Mouse (Mus musculus): ENCODE measurements around the gene Dnajc5. TPM values are rescaled to one million over a fixed set of nuclear protein-coding genes. Genes with fewer than 3 reads are reported as not detected.

The Dnajc5 gene
- polyA plus RNA-seq, 1 experiment from 2014 or later: 82.0 TPM

- Histone ChIP-seq H3K4me3 (ENCODE audit: low read length) (no peak overlapping the region), H3K4me1 (replicated peaks; ENCODE audit: control insufficient read depth, insufficient read depth, low read length) (peaks cover 7% of the 10 kb centered on the region), H3K27me3 (ENCODE audit: control insufficient read depth, insufficient read depth, low read depth, low read length) (no peaks in the 10 kb centered on the region), H3K4me2 (ENCODE audit: low read depth, low read length) (peak overlapping the region; percentile 95; the same call in 1 of the 2 replicates), H3K36me3 (ENCODE audit: control insufficient read depth, insufficient read depth, low read length) (peaks cover 21% of the 10 kb centered on the region), H3K9me3 (ENCODE audit: control insufficient read depth, low read length) (no peaks in the 10 kb centered on the region), H3K27ac (ENCODE audit: low read length) (no peak overlapping the region), H3K9ac (ENCODE audit: low read length) (no peak overlapping the region)
- WGBS: 77% methylated on average over 2 of the region's 2 CpGs
- ATAC-seq (ENCODE audit: low read depth): no peak
Observed at GRCm38 (mm10) chr2:181582358-181582757, 62.1 kb downstream of the Dnajc5 start.

GRCm38 (mm10) chr2:181582939-181583338, 62.7 kb downstream of the Dnajc5 start:
- 68% methylated on average over 1 of the region's 1 CpGs for WGBS
- no peaks in the 10 kb centered on the region for H3K27me3 ChIP-seq (ENCODE audit: control insufficient read depth, insufficient read depth, low read depth, low read length)
- ATAC-seq (ENCODE audit: low read depth): no peak
- no peak overlapping the region for H3K4me3 ChIP-seq (ENCODE audit: low read length)
- peaks cover 21% of the 10 kb centered on the region for H3K36me3 ChIP-seq (ENCODE audit: control insufficient read depth, insufficient read depth, low read length)
- no peaks in the 10 kb centered on the region for H3K9me3 ChIP-seq (ENCODE audit: control insufficient read depth, low read length)
- no peak overlapping the region for H3K9ac ChIP-seq (ENCODE audit: low read length)
- H3K4me2 ChIP-seq (ENCODE audit: low read depth, low read length): no peak overlapping the region
- no peak overlapping the region for H3K27ac ChIP-seq (ENCODE audit: low read length)
- peaks cover 7% of the 10 kb centered on the region for H3K4me1 ChIP-seq (replicated peaks; ENCODE audit: control insufficient read depth, insufficient read depth, low read length)

GRCm38 (mm10) chr2:181583460-181584257, 63.4 kb downstream of the Dnajc5 start:
- Histone ChIP-seq H3K4me2 (ENCODE audit: low read depth, low read length) (no peak overlapping the region), H3K9me3 (ENCODE audit: control insufficient read depth, low read length) (no peaks in the 10 kb centered on the region), H3K4me1 (replicated peaks; ENCODE audit: control insufficient read depth, insufficient read depth, low read length) (peaks cover 7% of the 10 kb centered on the region), H3K4me3 (ENCODE audit: low read length) (no peak overlapping the region), H3K27ac (ENCODE audit: low read length) (no peak overlapping the region), H3K9ac (ENCODE audit: low read length) (no peak overlapping the region), H3K36me3 (ENCODE audit: control insufficient read depth, insufficient read depth, low read length) (peaks cover 21% of the 10 kb centered on the region), H3K27me3 (ENCODE audit: control insufficient read depth, insufficient read depth, low read depth, low read length) (no peaks in the 10 kb centered on the region)
- 82% methylated on average over 3 of the region's 3 CpGs for WGBS
- ATAC-seq (ENCODE audit: low read depth): no peak

- H3K4me1 ChIP-seq (replicated peaks; ENCODE audit: control insufficient read depth, insufficient read depth, low read length): peaks cover 5% of the 10 kb centered on the region
- no peaks in the 10 kb centered on the region for H3K27me3 ChIP-seq (ENCODE audit: control insufficient read depth, insufficient read depth, low read depth, low read length)
- H3K36me3 ChIP-seq (ENCODE audit: control insufficient read depth, insufficient read depth, low read length): peaks cover 30% of the 10 kb centered on the region
- no peak within 1 kb of the TSS for H3K9ac ChIP-seq (ENCODE audit: low read length)
- 95% methylated on average over 4 of the region's 4 CpGs for WGBS
- H3K4me2 ChIP-seq (ENCODE audit: low read depth, low read length): no peak within 1 kb of the TSS
- no peak for ATAC-seq (ENCODE audit: low read depth)
- H3K27ac ChIP-seq (ENCODE audit: low read length): no peak within 1 kb of the TSS
- no peaks in the 10 kb centered on the region for H3K9me3 ChIP-seq (ENCODE audit: control insufficient read depth, low read length)
- no peak within 1 kb of the TSS for H3K4me3 ChIP-seq (ENCODE audit: low read length)
Observed at GRCm38 (mm10) chr2:181584411-181584942, 64.2 kb downstream of the Dnajc5 start, which contains the start of gene Uckl1. Uckl1 (minus strand) TSS chr2:181584892.

- 92% methylated on average over 5 of the region's 5 CpGs for WGBS
- H3K4me1 ChIP-seq (replicated peaks; ENCODE audit: control insufficient read depth, insufficient read depth, low read length): peaks cover 3% of the 10 kb centered on the region
- ATAC-seq (ENCODE audit: low read depth): no peak
- H3K36me3 ChIP-seq (ENCODE audit: control insufficient read depth, insufficient read depth, low read length): peaks cover 38% of the 10 kb centered on the region
- H3K4me2 ChIP-seq (ENCODE audit: low read depth, low read length): no peak overlapping the region
- no peaks in the 10 kb centered on the region for H3K9me3 ChIP-seq (ENCODE audit: control insufficient read depth, low read length)
- no peak overlapping the region for H3K9ac ChIP-seq (ENCODE audit: low read length)
- no peaks in the 10 kb centered on the region for H3K27me3 ChIP-seq (ENCODE audit: control insufficient read depth, insufficient read depth, low read depth, low read length)
- H3K27ac ChIP-seq (ENCODE audit: low read length): no peak overlapping the region
- no peak overlapping the region for H3K4me3 ChIP-seq (ENCODE audit: low read length)
Observed at GRCm38 (mm10) chr2:181585506-181585905, 65.2 kb downstream of the Dnajc5 start.

GRCm38 (mm10) chr2:181586124-181586523, 65.8 kb downstream of the Dnajc5 start:
- Histone ChIP-seq H3K27ac (ENCODE audit: low read length) (no peak overlapping the region), H3K4me1 (replicated peaks; ENCODE audit: control insufficient read depth, insufficient read depth, low read length) (peaks cover under 1% of the 10 kb centered on the region; the same call in 1 of the 2 replicates), H3K4me2 (ENCODE audit: low read depth, low read length) (no peak overlapping the region), H3K27me3 (ENCODE audit: control insufficient read depth, insufficient read depth, low read depth, low read length) (no peaks in the 10 kb centered on the region), H3K9me3 (ENCODE audit: control insufficient read depth, low read length) (no peaks in the 10 kb centered on the region), H3K36me3 (ENCODE audit: control insufficient read depth, insufficient read depth, low read length) (peaks cover 39% of the 10 kb centered on the region), H3K4me3 (ENCODE audit: low read length) (no peak overlapping the region), H3K9ac (ENCODE audit: low read length) (no peak overlapping the region)
- WGBS: 90% methylated on average over 3 of the region's 3 CpGs
- no peak for ATAC-seq (ENCODE audit: low read depth)

- H3K4me2 ChIP-seq (ENCODE audit: low read depth, low read length): no peak overlapping the region
- H3K27me3 ChIP-seq (ENCODE audit: control insufficient read depth, insufficient read depth, low read depth, low read length): no peaks in the 10 kb centered on the region
- no peak overlapping the region for H3K9ac ChIP-seq (ENCODE audit: low read length)
- peaks cover 39% of the 10 kb centered on the region for H3K36me3 ChIP-seq (ENCODE audit: control insufficient read depth, insufficient read depth, low read length)
- WGBS: 82% methylated on average over 6 of the region's 6 CpGs
- no peak overlapping the region for H3K27ac ChIP-seq (ENCODE audit: low read length)
- H3K9me3 ChIP-seq (ENCODE audit: control insufficient read depth, low read length): no peaks in the 10 kb centered on the region
- no peak overlapping the region for H3K4me3 ChIP-seq (ENCODE audit: low read length)
- peaks cover 7% of the 10 kb centered on the region for H3K4me1 ChIP-seq (replicated peaks; ENCODE audit: control insufficient read depth, insufficient read depth, low read length)
- no peak for ATAC-seq (ENCODE audit: low read depth)
Observed at GRCm38 (mm10) chr2:181587796-181588195, 67.5 kb downstream of the Dnajc5 start.

- Histone ChIP-seq H3K36me3 (ENCODE audit: control insufficient read depth, insufficient read depth, low read length) (peaks cover 39% of the 10 kb centered on the region), H3K27ac (ENCODE audit: low read length) (no peak overlapping the region)
- WGBS: 88% methylated on average over 11 of the region's 11 CpGs
Observed at GRCm38 (mm10) chr2:181588229-181588780, 68.0 kb downstream of the Dnajc5 start.

GRCm38 (mm10) chr2:181589011-181589731, 68.9 kb downstream of the Dnajc5 start:
- Histone ChIP-seq H3K4me3 (ENCODE audit: low read length) (no peak overlapping the region), H3K4me1 (replicated peaks; ENCODE audit: control insufficient read depth, insufficient read depth, low read length) (peaks cover 14% of the 10 kb centered on the region), H3K27me3 (ENCODE audit: control insufficient read depth, insufficient read depth, low read depth, low read length) (no peaks in the 10 kb centered on the region), H3K36me3 (ENCODE audit: control insufficient read depth, insufficient read depth, low read length) (peaks cover 36% of the 10 kb centered on the region), H3K27ac (ENCODE audit: low read length) (no peak overlapping the region), H3K9me3 (ENCODE audit: control insufficient read depth, low read length) (no peaks in the 10 kb centered on the region), H3K4me2 (ENCODE audit: low read depth, low read length) (no peak overlapping the region), H3K9ac (ENCODE audit: low read length) (no peak overlapping the region)
- 88% methylated on average over 10 of the region's 10 CpGs for WGBS
- ATAC-seq (ENCODE audit: low read depth): no peak

More at GRCm38 (mm10) chr2:181588229-181588780, 68.0 kb downstream of the Dnajc5 start:
- peaks cover 12% of the 10 kb centered on the region for H3K4me1 ChIP-seq (replicated peaks; ENCODE audit: control insufficient read depth, insufficient read depth, low read length)
- H3K4me3 ChIP-seq (ENCODE audit: low read length): no peak overlapping the region
- no peak overlapping the region for H3K4me2 ChIP-seq (ENCODE audit: low read depth, low read length)
- no peak for ATAC-seq (ENCODE audit: low read depth)
- H3K27me3 ChIP-seq (ENCODE audit: control insufficient read depth, insufficient read depth, low read depth, low read length): no peaks in the 10 kb centered on the region
- no peaks in the 10 kb centered on the region for H3K9me3 ChIP-seq (ENCODE audit: control insufficient read depth, low read length)
- H3K9ac ChIP-seq (ENCODE audit: low read length): no peak overlapping the region

All from lung, embryonic 16.5 days (tissue).